Mouse (Mus musculus) liver, embryonic 13.5 days (tissue): ENCODE results near the gene Cyp2c66. TPM values are rescaled to one million over a fixed set of nuclear protein-coding genes. Genes with fewer than 3 reads are reported as not detected.
"Not testable (repeated sequence)": the region's sequence is repeated elsewhere in the genome, so short reads cannot be mapped to it uniquely, and the experiment has no call there.

ENCODE experiments used
- ATAC-seq: fragments of 200-750 bp; cut with Nextera tagmentation; 2 replicates; pipeline ENCODE4 v1.8.0; 2017; ENCODE audit warnings: low read depth, mild to moderate bottlenecking, moderate number of reproducible peaks, moderate library complexity
- DNase-seq: peaks from one replicate; pipeline ENCODE4 v3.0.0; 2022
- H3K27ac ChIP-seq: fragments of 300-500 bp; sonication (generic); 2 replicates; pipeline ENCODE4 v1.5.1; 2015; ENCODE audit warnings: moderate library complexity, mild to moderate bottlenecking, inconsistent platforms
- H3K27me3 ChIP-seq: fragments of 300-500 bp; sonication (generic); 2 replicates; pipeline ENCODE4 v1.6.1; 2015; ENCODE audit warnings: mild to moderate bottlenecking, inconsistent platforms
- H3K36me3 ChIP-seq: fragments of 300-500 bp; sonication (generic); 2 replicates; pipeline ENCODE4 v1.6.1; 2015; ENCODE audit warnings: mild to moderate bottlenecking, inconsistent platforms
- H3K4me1 ChIP-seq: fragments of 300-500 bp; sonication (generic); replicated peaks from 2 replicates; pipeline ENCODE4 v1.6.1; 2015; ENCODE audit warnings: inconsistent platforms
- H3K4me2 ChIP-seq: fragments of 300-500 bp; sonication (generic); 2 replicates; pipeline ENCODE4 v1.6.1; 2015; ENCODE audit warnings: inconsistent platforms, mild to moderate bottlenecking, moderate library complexity
- H3K4me3 ChIP-seq: fragments of 300-500 bp; sonication (generic); replicated peaks from 2 replicates; pipeline ENCODE4 v1.5.1; 2015; ENCODE audit warnings: mild to moderate bottlenecking, inconsistent platforms
- H3K9ac ChIP-seq: fragments of 300-500 bp; sonication (generic); 2 replicates; pipeline ENCODE4 v1.6.1; 2015; ENCODE audit warnings: mild to moderate bottlenecking, inconsistent platforms
- H3K9me3 ChIP-seq: fragments of 300-500 bp; sonication (generic); replicated peaks from 2 replicates; pipeline ENCODE4 v1.6.1; 2016; ENCODE audit warnings: inconsistent platforms
- WGBS: fragments of 180-500 bp; shearing (Covaris S2); methylation state at CpG from one replicate; pipeline ENCODE4 v1.1.7; 2015; ENCODE audit not compliant: insufficient replicate concordance; 5-methylcytosine and 5-hydroxymethylcytosine counted together
- polyA plus RNA-seq: library from polyadenylated mRNA; unstranded; fragments of >200 nt; fragmentation: Nextera tagmentation; extraction: Ambion mirVana; gene quantifications from 2 replicates; pipeline ENCODE4 v1.2.1, GENCODE M21; 2015

Gene Cyp2c66
- not detected in 2 replicates for polyA plus RNA-seq

DNA sequence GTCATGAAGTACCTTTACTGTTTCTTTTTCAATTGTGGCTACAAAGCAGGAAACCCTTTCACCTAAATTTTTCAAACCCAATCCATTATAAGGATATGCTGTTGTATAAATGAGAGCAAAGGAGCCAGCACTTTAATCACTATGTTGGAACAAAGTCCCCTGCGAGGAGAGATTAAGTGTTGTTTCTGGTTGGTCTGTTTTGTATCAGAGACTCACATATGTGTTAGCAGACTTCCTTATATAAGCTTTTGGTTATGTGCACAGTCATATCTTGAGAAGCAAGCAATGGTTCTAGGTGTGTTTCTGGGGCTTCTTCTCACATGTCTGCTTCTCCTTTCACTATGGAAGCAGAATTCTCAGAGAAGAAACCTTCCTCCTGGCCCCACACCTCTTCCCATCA lies at the start of gene Cyp2c66:
Cyp2c66 (plus strand) TSS at position 255 of the 400 bp plus-strand sequence.
- H3K36me3 ChIP-seq, result no peaks in the 10 kb centered on the region
- H3K27me3 ChIP-seq, result no peaks in the 10 kb centered on the region
- DNase-seq, result no peak
- no peaks in the 10 kb centered on the region for H3K9me3 ChIP-seq
- no peak within 1 kb of the TSS for H3K4me2 ChIP-seq
- ATAC-seq, result no peak
- WGBS, result 47% methylated on average over 1 of the region's 1 CpGs
- no peak within 1 kb of the TSS for H3K4me3 ChIP-seq
- H3K27ac ChIP-seq, result no peak within 1 kb of the TSS
- no peaks in the 10 kb centered on the region for H3K4me1 ChIP-seq
- no peak within 1 kb of the TSS for H3K9ac ChIP-seq

DNA sequence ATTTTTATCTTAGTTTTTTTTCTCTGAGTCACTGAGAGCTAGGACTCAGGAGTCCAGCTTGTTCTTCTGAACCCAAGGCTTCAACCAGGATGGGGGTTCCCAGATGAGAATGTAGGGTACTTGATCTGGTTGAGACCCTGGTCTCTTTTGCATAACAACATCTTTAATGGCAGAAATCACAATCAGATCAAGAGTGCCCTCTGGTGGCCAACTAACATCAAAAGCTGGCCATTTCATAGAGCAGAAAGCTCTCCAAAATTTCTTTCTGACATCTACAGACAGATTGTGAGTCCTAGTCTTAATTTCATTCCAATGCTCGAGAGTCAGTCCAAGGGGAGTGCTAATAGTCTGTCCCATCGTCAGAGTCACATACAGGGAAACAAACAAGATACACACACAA lies 14.9 kb upstream of the Cyp2c66 start:
- H3K4me1 ChIP-seq, H3K9ac ChIP-seq, H3K4me3 ChIP-seq, ATAC-seq, H3K27me3 ChIP-seq, H3K27ac ChIP-seq, DNase-seq, H3K4me2 ChIP-seq, H3K36me3 ChIP-seq: not testable (repeated sequence)
- WGBS, result 47% methylated on average over 2 of the region's 2 CpGs
- peaks cover 18% of the 10 kb centered on the region for H3K9me3 ChIP-seq

DNA sequence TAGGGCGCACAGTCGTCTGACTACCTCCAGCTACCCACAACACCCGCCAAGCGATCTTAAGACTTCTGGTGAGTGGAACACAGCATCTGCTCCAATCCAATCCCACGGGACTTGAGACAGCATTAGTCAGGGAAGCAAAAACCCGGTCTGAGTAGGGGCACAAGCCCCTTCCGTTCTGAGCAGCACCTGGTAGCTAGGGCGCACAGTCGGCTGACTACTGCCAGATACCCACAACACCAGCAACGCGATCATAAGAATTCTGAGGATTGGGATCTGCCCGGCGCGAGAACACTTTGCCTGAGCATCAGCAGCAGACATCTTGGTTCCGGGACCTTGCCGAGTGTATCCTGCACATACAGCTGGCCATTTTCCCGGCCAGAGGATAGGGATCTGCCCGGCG lies 43.1 kb downstream of the Cyp2c66 start:
- H3K36me3 ChIP-seq, H3K4me3 ChIP-seq, H3K27me3 ChIP-seq, H3K4me2 ChIP-seq, H3K4me1 ChIP-seq, H3K9me3 ChIP-seq, H3K27ac ChIP-seq, ATAC-seq, H3K9ac ChIP-seq, DNase-seq: not testable (repeated sequence)
- WGBS, result 73% methylated on average over 19 of the region's 19 CpGs

Other genes with a start within 250 kb of the Cyp2c66 start
- 33.0 and 52.0 TPM in 2 replicates for gene Hells, start 183.0 kb upstream of the Cyp2c66 start, polyA plus RNA-seq
- gene Cyp2c55, start 106.9 kb upstream of the Cyp2c66 start, polyA plus RNA-seq, result not detected in 2 replicates
- not detected in 2 replicates for gene Cyp2c65, start 52.9 kb upstream of the Cyp2c66 start, polyA plus RNA-seq
- not detected in 2 replicates for gene Cyp2c29, start 155.5 kb downstream of the Cyp2c66 start, polyA plus RNA-seq